Mouse (Mus musculus): ENCODE results near the gene Lmtk3. TPM values are rescaled to one million over a fixed set of nuclear protein-coding genes. Genes with fewer than 3 reads are reported as not detected.
A peak's percentile ranks its signal among the peaks of the same experiment; 100 is the strongest.

Gene Lmtk3
- total and polyA plus RNA-seq, 3 experiments: 0.19 to 0.34 (median 0.30) TPM

GRCm38 (mm10) chr7:45796950-45797349, 13.4 kb downstream of the Lmtk3 start:
- peaks cover 17% of the 10 kb centered on the region for H3K27me3 ChIP-seq (replicated peaks)

GRCm38 (mm10) chr7:45797661-45798510, 14.3 kb downstream of the Lmtk3 start:
- Histone ChIP-seq H3K4me1 (ENCODE audit: control insufficient read depth in 1 of 2, insufficient read depth in 2 of 2) (peaks cover 5 to 9% of the 10 kb centered on the region in 2 experiments), H3K27me3 (replicated peaks) (peaks cover 13% of the 10 kb centered on the region), H3K79me2 (replicated peaks; ENCODE audit: control insufficient read depth, extremely low read depth, insufficient read depth, poor library complexity, severe bottlenecking) (no peaks in the 10 kb centered on the region), H3K36me3 (replicated peaks in 1 of 2; ENCODE audit: control insufficient read depth in 1 of 2, insufficient read depth in 1 of 2, low read length in 1 of 2) (no peaks in the 10 kb centered on the region), H3K9ac (ENCODE audit: insufficient read depth, low read depth) (no peak overlapping the region), H3K27ac (ENCODE audit: insufficient read depth, low read depth) (no peak overlapping the region), H3K4me2 (ENCODE audit: insufficient read depth, low read depth, poor library complexity, severe bottlenecking) (peak overlapping the region; percentile 11; the same call in 1 of the 2 replicates), H3K9me3 (replicated peaks; ENCODE audit: low read length) (no peaks in the 10 kb centered on the region), H3K4me3 (replicated peaks in 1 of 3; ENCODE audit: low read depth in 2 of 3, low read length in 2 of 3, poor library complexity in 1 of 3) (peak overlapping the region in 1 of 3 experiments; percentile 19)
- in situ Hi-C loops (cut with MboI; ENCODE audit: low pct_ligation_motif_present, low pct_unique_long_range_greater_than_20kb, low sequenced_read_pairs) (no loop called here), dilution Hi-C loops (cut with MboI; ENCODE audit: extremely low pct_ligation_motif_present, extremely low pct_unique_long_range_greater_than_20kb, low sequenced_read_pairs) (no loop called here)
- DNase-seq (ENCODE audit: extremely low read depth): no peak
- no peak for TF ChIP-seq MYC (IDR thresholded peaks at IDR 0.05; ENCODE audit: low read depth, low read length)
- no peak for TF ChIP-seq USF2 (conservative IDR thresholded peaks at IDR 0.05; ENCODE audit: low read depth, low read length)
- TF ChIP-seq CHD2 (IDR thresholded peaks at IDR 0.05; ENCODE audit: low read length): no peak
- TF ChIP-seq NRF1 (IDR thresholded peaks at IDR 0.05; ENCODE audit: low read depth, low read length): no peak
- no peak for TF ChIP-seq ZKSCAN1 (IDR thresholded peaks at IDR 0.05; ENCODE audit: borderline replicate concordance, low read depth, low read length)
- no peak for TF ChIP-seq MXI1 (IDR thresholded peaks at IDR 0.05; ENCODE audit: low read depth, low read length)
- no peak for TF ChIP-seq EP300 (IDR thresholded peaks at IDR 0.05; ENCODE audit: low read length)
- TF ChIP-seq JUND (conservative IDR thresholded peaks at IDR 0.05; ENCODE audit: low read depth, low read length): no peak
- TF ChIP-seq ELF1 (IDR thresholded peaks at IDR 0.05; ENCODE audit: low read depth, low read length): no peak
- TF ChIP-seq GABPA (IDR thresholded peaks at IDR 0.05; ENCODE audit: insufficient replicate concordance, low read depth, low read length): no peak
- TF ChIP-seq NELFE (IDR thresholded peaks at IDR 0.05; ENCODE audit: low read depth, low read length): no peak
- TF ChIP-seq RAD21 (IDR thresholded peaks at IDR 0.05; ENCODE audit: low read depth, low read length): no peak
- no peak for TF ChIP-seq TBP (conservative IDR thresholded peaks at IDR 0.05; ENCODE audit: low read depth, low read length)
- TF ChIP-seq CTCF (conservative IDR thresholded peaks at IDR 0.05 in 1 of 2, IDR thresholded peaks at IDR 0.05 in 1 of 2; ENCODE audit: low read depth in 2 of 2, low read length in 2 of 2): no peak
- no peak for TF ChIP-seq POLR2A (IDR thresholded peaks at IDR 0.05; ENCODE audit: low read depth, low read length)
- no peak for TF ChIP-seq BHLHE40 (IDR thresholded peaks at IDR 0.05; ENCODE audit: low read depth, low read length)
- TF ChIP-seq USF1 (IDR thresholded peaks at IDR 0.05; ENCODE audit: low read depth, low read length): no peak
- no peak for TF ChIP-seq SMC3 (IDR thresholded peaks at IDR 0.05; ENCODE audit: low read depth, low read length)

More at GRCm38 (mm10) chr7:45796950-45797349, 13.4 kb downstream of the Lmtk3 start:
- dilution Hi-C loops (cut with MboI; ENCODE audit: extremely low pct_ligation_motif_present, extremely low pct_unique_long_range_greater_than_20kb, low sequenced_read_pairs): no loop called here
- no peaks in the 10 kb centered on the region for H3K79me2 ChIP-seq (replicated peaks; ENCODE audit: control insufficient read depth, extremely low read depth, insufficient read depth, poor library complexity, severe bottlenecking)
- peaks cover 5 to 9% of the 10 kb centered on the region in 2 experiments for H3K4me1 ChIP-seq (ENCODE audit: control insufficient read depth in 1 of 2, insufficient read depth in 2 of 2)
- no peak overlapping the region for H3K9ac ChIP-seq (ENCODE audit: insufficient read depth, low read depth)
- no peak for TF ChIP-seq E2F4 (IDR thresholded peaks at IDR 0.05; ENCODE audit: insufficient replicate concordance, low read depth, low read length)
- in situ Hi-C loops (cut with MboI; ENCODE audit: low pct_ligation_motif_present, low pct_unique_long_range_greater_than_20kb, low sequenced_read_pairs): no loop called here
- H3K9me3 ChIP-seq (replicated peaks; ENCODE audit: low read length): no peaks in the 10 kb centered on the region
- DNase-seq (ENCODE audit: extremely low read depth): no peak
- no peak overlapping the region for H3K4me3 ChIP-seq (replicated peaks in 1 of 3; ENCODE audit: low read depth in 2 of 3, low read length in 2 of 3, poor library complexity in 1 of 3)
- no peak overlapping the region for H3K27ac ChIP-seq (ENCODE audit: insufficient read depth, low read depth)
- H3K4me2 ChIP-seq (ENCODE audit: insufficient read depth, low read depth, poor library complexity, severe bottlenecking): no peak overlapping the region
- no peaks in the 10 kb centered on the region for H3K36me3 ChIP-seq (replicated peaks in 1 of 2; ENCODE audit: control insufficient read depth in 1 of 2, insufficient read depth in 1 of 2, low read length in 1 of 2)
